ENCODE assay signal across 28 mouse cellular contexts in the genomic region with DNA sequence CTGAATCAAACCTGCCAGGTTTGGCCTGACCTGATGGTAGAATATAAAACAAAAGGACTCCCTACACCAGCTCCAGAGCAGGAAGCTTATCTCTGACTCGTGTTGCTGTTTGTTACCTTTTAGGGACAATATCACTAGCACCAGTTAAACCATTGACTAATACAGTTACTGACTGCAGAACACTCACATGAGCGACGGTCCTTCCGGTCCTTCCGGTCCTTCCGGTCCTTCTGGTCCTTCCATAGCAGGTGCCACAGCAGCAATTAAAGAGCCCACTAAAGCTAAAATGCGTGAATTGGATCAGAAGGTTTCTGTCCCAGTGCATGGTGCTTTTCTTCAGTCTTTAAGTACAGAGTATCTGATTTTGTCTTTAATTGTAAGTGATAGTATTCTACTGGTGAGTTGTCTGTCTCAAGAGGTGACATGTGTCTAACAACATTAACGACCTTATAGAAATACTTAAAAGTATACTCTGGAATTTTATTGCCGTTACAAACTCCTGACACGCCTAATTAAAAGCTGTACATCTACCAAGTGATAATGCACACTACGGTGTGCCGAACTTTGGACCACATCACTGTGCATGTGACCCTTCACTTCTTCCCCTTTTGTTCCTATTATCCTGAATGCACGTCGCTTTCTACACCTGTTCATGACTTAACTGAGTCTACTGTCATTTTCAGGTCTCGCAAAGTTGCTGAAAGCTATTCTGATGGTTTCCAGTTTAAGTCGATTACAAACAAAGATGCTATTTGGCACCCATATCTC.
DNase-seq lines count a peak whose midpoint lies in the region; ATAC-seq and TF ChIP-seq lines count a peak whose summit lies in the region.
"Had no signal": no experiment of that assay in that cellular context is flagged by ENCODE, and none has a peak within 500 bp of the region (broad histone marks: within the 10 kb centered on the region; RNA-seq: fewer than 3 reads in every experiment).

No protein-coding gene starts in this region.

- no peak overlapping the region for H3K27ac ChIP-seq in midbrain, embryonic 11.5 days (ENCODE audit: low read depth, low read length)
- H3K27ac ChIP-seq in midbrain, embryonic 15.5 days, result no peak overlapping the region
- peak overlapping the region; percentile 41; the same call in 1 of the 2 replicates for H3K27ac ChIP-seq in intestine, postnatal 0 days (ENCODE audit: low read depth, low read length)
- H3K27ac ChIP-seq in stomach, embryonic 16.5 days (ENCODE audit: low read length), result no peak overlapping the region
- H3K27ac ChIP-seq: embryonic facial prominence, embryonic 13.5 days; forebrain, embryonic 10.5 days; forebrain, embryonic 15.5 days; gastrocnemius, adult 2 months; heart, embryonic 13.5 days; hindbrain, embryonic 14.5 days; kidney, postnatal 0 days; limb, embryonic 10.5 days; limb, embryonic 15.5 days; liver, embryonic 14.5 days; lung, embryonic 15.5 days; midbrain, embryonic 12.5 days had no signal

- TF ChIP-seq CTCF in intestine, postnatal 0 days (IDR thresholded peaks at IDR 0.05; ENCODE audit: low read depth), result no peak

- no peaks in the 10 kb centered on the region for H3K4me1 ChIP-seq in midbrain, embryonic 11.5 days (ENCODE audit: control insufficient read depth, insufficient read depth, low read length)
- no peaks in the 10 kb centered on the region for H3K4me1 ChIP-seq in midbrain, embryonic 15.5 days
- 0 out of 2 replicates have a peak, but pooled peaks cover 2% of the 10 kb centered on the region for H3K4me1 ChIP-seq in intestine, postnatal 0 days (replicated peaks; ENCODE audit: control insufficient read depth, insufficient read depth, low read length)
- no peaks in the 10 kb centered on the region for H3K4me1 ChIP-seq in stomach, embryonic 16.5 days (ENCODE audit: control insufficient read depth, insufficient read depth, low read length)
- H3K4me1 ChIP-seq: embryonic facial prominence, embryonic 13.5 days; forebrain, embryonic 10.5 days; forebrain, embryonic 15.5 days; limb, embryonic 10.5 days; limb, embryonic 15.5 days; midbrain, embryonic 12.5 days had no signal

- ATAC-seq in midbrain, embryonic 11.5 days (ENCODE audit: low FRiP score), result no peak
- no peak for ATAC-seq in midbrain, embryonic 15.5 days (replicated peaks)
- ATAC-seq in intestine, postnatal 0 days, result peak; percentile 92
- peak; percentile 29 for ATAC-seq in stomach, embryonic 16.5 days (ENCODE audit: insufficient read depth, low FRiP score)
- ATAC-seq: forebrain, embryonic 15.5 days had no signal

- WGBS in midbrain, embryonic 11.5 days, result 91% methylated on average over 16 of the region's 16 CpGs
- 94% methylated on average over 16 of the region's 16 CpGs for WGBS in midbrain, embryonic 15.5 days
- 39% methylated on average over 16 of the region's 16 CpGs for WGBS in intestine, postnatal 0 days
- 68% methylated on average over 16 of the region's 16 CpGs for WGBS in stomach, embryonic 16.5 days

- no peaks in the 10 kb centered on the region for H3K9me3 ChIP-seq in midbrain, embryonic 11.5 days (ENCODE audit: control insufficient read depth, low read length)
- no peaks in the 10 kb centered on the region for H3K9me3 ChIP-seq in midbrain, embryonic 15.5 days
- H3K9me3 ChIP-seq in intestine, postnatal 0 days (ENCODE audit: control insufficient read depth), result no peaks in the 10 kb centered on the region
- no peaks in the 10 kb centered on the region for H3K9me3 ChIP-seq in stomach, embryonic 16.5 days (replicated peaks; ENCODE audit: control insufficient read depth, low read length)
- H3K9me3 ChIP-seq: embryonic facial prominence, embryonic 13.5 days; forebrain, embryonic 10.5 days; forebrain, embryonic 15.5 days; heart, embryonic 13.5 days; limb, embryonic 10.5 days; limb, embryonic 15.5 days; lung, embryonic 15.5 days; midbrain, embryonic 12.5 days had no signal

- no peak overlapping the region for H3K4me3 ChIP-seq in midbrain, embryonic 11.5 days (ENCODE audit: low read depth, low read length)
- H3K4me3 ChIP-seq in midbrain, embryonic 15.5 days, result no peak overlapping the region
- no peak overlapping the region for H3K4me3 ChIP-seq in intestine, postnatal 0 days (ENCODE audit: low read depth, low read length)
- H3K4me3 ChIP-seq in stomach, embryonic 16.5 days (replicated peaks; ENCODE audit: low read length), result no peak overlapping the region
- H3K4me3 ChIP-seq: embryonic facial prominence, embryonic 13.5 days; forebrain, embryonic 10.5 days; forebrain, embryonic 15.5 days; gastrocnemius, adult 2 months; heart, embryonic 13.5 days; limb, embryonic 10.5 days; limb, embryonic 15.5 days; lung, embryonic 15.5 days; midbrain, embryonic 12.5 days had no signal

- H3K36me3 ChIP-seq in midbrain, embryonic 11.5 days (ENCODE audit: control insufficient read depth, insufficient read depth, low read length), result no peaks in the 10 kb centered on the region
- H3K36me3 ChIP-seq in midbrain, embryonic 15.5 days (replicated peaks), result no peaks in the 10 kb centered on the region
- H3K36me3 ChIP-seq in intestine, postnatal 0 days (ENCODE audit: control insufficient read depth, insufficient read depth), result no peaks in the 10 kb centered on the region
- no peaks in the 10 kb centered on the region for H3K36me3 ChIP-seq in stomach, embryonic 16.5 days (ENCODE audit: control insufficient read depth, insufficient read depth, low read length)
- H3K36me3 ChIP-seq: embryonic facial prominence, embryonic 13.5 days; forebrain, embryonic 10.5 days; forebrain, embryonic 15.5 days; G1E; heart, embryonic 13.5 days; limb, embryonic 10.5 days; limb, embryonic 15.5 days; lung, embryonic 15.5 days; midbrain, embryonic 12.5 days had no signal

- peak; percentile 3 for DNase-seq in cerebellum, adult 8-10 months
- DNase-seq in cerebellum, postnatal 10 days, result no peak
- peak; percentile 23 for DNase-seq in midbrain, embryonic 11.5 days (ENCODE audit: low spot score, missing footprints)
- no peak for DNase-seq in frontal cortex, postnatal 10 days (ENCODE audit: low spot score in 2 of 2)
- no peak for DNase-seq in kidney, postnatal 4 days
- DNase-seq: adrenal gland, adult 8-10 months; cerebellum, adult 9-11 months; gastrocnemius, adult 2 months; heart, postnatal 10 days; kidney, adult 8-10 months; layer of hippocampus, adult 9-11 months; thymus, adult 18-20 months; thymus, postnatal 25 days had no signal

- no peak overlapping the region for H3K9ac ChIP-seq in midbrain, embryonic 11.5 days (ENCODE audit: low read length)
- no peak overlapping the region for H3K9ac ChIP-seq in midbrain, embryonic 15.5 days
- H3K9ac ChIP-seq in intestine, postnatal 0 days (ENCODE audit: low read depth, low read length), result no peak overlapping the region
- H3K9ac ChIP-seq in stomach, embryonic 16.5 days (ENCODE audit: low read length), result no peak overlapping the region
- H3K9ac ChIP-seq: embryonic facial prominence, embryonic 13.5 days; forebrain, embryonic 15.5 days; heart, embryonic 13.5 days; hindbrain, embryonic 14.5 days; limb, embryonic 15.5 days; liver, embryonic 14.5 days; lung, embryonic 15.5 days; midbrain, embryonic 12.5 days had no signal

- H3K4me2 ChIP-seq in midbrain, embryonic 11.5 days, result no peak overlapping the region
- H3K4me2 ChIP-seq in midbrain, embryonic 15.5 days, result no peak overlapping the region
- H3K4me2 ChIP-seq in intestine, postnatal 0 days (replicated peaks; ENCODE audit: low read depth), result peak overlapping the region; percentile 33
- no peak overlapping the region for H3K4me2 ChIP-seq in stomach, embryonic 16.5 days (ENCODE audit: low read depth, low read length)
- H3K4me2 ChIP-seq: embryonic facial prominence, embryonic 13.5 days; forebrain, embryonic 15.5 days; heart, embryonic 13.5 days; hindbrain, embryonic 14.5 days; limb, embryonic 15.5 days; lung, embryonic 15.5 days; midbrain, embryonic 12.5 days had no signal

- no peaks in the 10 kb centered on the region for H3K27me3 ChIP-seq in midbrain, embryonic 11.5 days (ENCODE audit: control insufficient read depth, insufficient read depth, low read length)
- H3K27me3 ChIP-seq in midbrain, embryonic 15.5 days (replicated peaks), result no peaks in the 10 kb centered on the region
- H3K27me3 ChIP-seq in intestine, postnatal 0 days (replicated peaks; ENCODE audit: control insufficient read depth, insufficient read depth, low read length), result no peaks in the 10 kb centered on the region
- H3K27me3 ChIP-seq in stomach, embryonic 16.5 days (ENCODE audit: control insufficient read depth, insufficient read depth, low read length), result no peaks in the 10 kb centered on the region
- H3K27me3 ChIP-seq: embryonic facial prominence, embryonic 13.5 days; forebrain, embryonic 15.5 days; heart, embryonic 13.5 days; limb, embryonic 15.5 days; lung, embryonic 15.5 days; midbrain, embryonic 12.5 days had no signal

Comparison
In these comparisons a context has a peak if more than half of its experiments do, and no peak if none do; other contexts are left out.
1. DNase-seq: peak in cerebellum, adult 8-10 months (single experiment) and midbrain, embryonic 11.5 days (single experiment); none in cerebellum, postnatal 10 days (0 of 2), frontal cortex, postnatal 10 days (0 of 2) and kidney, postnatal 4 days (0 of 2).
2. ATAC-seq: peak in intestine, postnatal 0 days (single experiment) and stomach, embryonic 16.5 days (single experiment); none in midbrain, embryonic 11.5 days (single experiment) and midbrain, embryonic 15.5 days (single experiment).